15 mouse cellular contexts compared by ENCODE assay signal in genomic region chr17:84261010-84261409, GRCm38 (mm10).
DNase-seq lines count a peak whose midpoint lies in the region; ATAC-seq and TF ChIP-seq lines count a peak whose summit lies in the region.
"Had no signal": no experiment of that assay in that cellular context is flagged by ENCODE, and none has a peak within 500 bp of the region (broad histone marks: within the 10 kb centered on the region; RNA-seq: fewer than 3 reads in every experiment).

No protein-coding gene starts in this region.

- TF ChIP-seq POLR2A in olfactory bulb, adult 2 months (IDR thresholded peaks at IDR 0.05; ENCODE audit: insufficient read depth, low read depth, low read length): no peak

- H3K4me1 ChIP-seq in intestine, embryonic 15.5 days (replicated peaks): peaks cover 11% of the 10 kb centered on the region
- H3K4me1 ChIP-seq in intestine, postnatal 0 days (replicated peaks; ENCODE audit: control insufficient read depth, insufficient read depth, low read length): 0 out of 2 replicates have a peak, but pooled peaks cover 2% of the 10 kb centered on the region
- H3K4me1 ChIP-seq in embryonic facial prominence, embryonic 11.5 days (ENCODE audit: control insufficient read depth, insufficient read depth, low read length): no peaks in the 10 kb centered on the region; the same call in 1 of the 2 replicates
- H3K4me1 ChIP-seq in limb, embryonic 10.5 days: peaks cover 60% of the 10 kb centered on the region
- H3K4me1 ChIP-seq in olfactory bulb, adult 2 months (ENCODE audit: control insufficient read depth, insufficient read depth, low read length): peaks cover 21% of the 10 kb centered on the region
- H3K4me1 ChIP-seq in forebrain, embryonic 12.5 days: peaks cover 3% of the 10 kb centered on the region; the same call in 1 of the 2 replicates
- H3K4me1 ChIP-seq in forebrain, embryonic 15.5 days: peaks cover 21% of the 10 kb centered on the region

- DNase-seq in embryonic facial prominence, embryonic 11.5 days (ENCODE audit: low spot score): no peak
- no peak for DNase-seq in limb, embryonic 10.5 days (ENCODE audit: low spot score)
- DNase-seq: adrenal gland, postnatal 36 days; cerebellum, postnatal 14 days; gastrocnemius, postnatal 25 days; kidney, adult 9 months; right cerebral cortex, postnatal 14 days had no signal

- H3K27me3 ChIP-seq in intestine, embryonic 15.5 days (replicated peaks): no peaks in the 10 kb centered on the region
- no peaks in the 10 kb centered on the region for H3K27me3 ChIP-seq in intestine, postnatal 0 days (replicated peaks; ENCODE audit: control insufficient read depth, insufficient read depth, low read length)
- H3K27me3 ChIP-seq in embryonic facial prominence, embryonic 11.5 days (ENCODE audit: control insufficient read depth, insufficient read depth, low read length): no peaks in the 10 kb centered on the region
- no peaks in the 10 kb centered on the region for H3K27me3 ChIP-seq in limb, embryonic 10.5 days (ENCODE audit: low read depth, poor library complexity, severe bottlenecking)
- H3K27me3 ChIP-seq in forebrain, embryonic 12.5 days: no peaks in the 10 kb centered on the region
- no peaks in the 10 kb centered on the region for H3K27me3 ChIP-seq in forebrain, embryonic 15.5 days

- H3K4me3 ChIP-seq in intestine, embryonic 15.5 days (replicated peaks): no peak overlapping the region
- no peak overlapping the region for H3K4me3 ChIP-seq in intestine, postnatal 0 days (ENCODE audit: low read depth, low read length)
- H3K4me3 ChIP-seq in embryonic facial prominence, embryonic 11.5 days (ENCODE audit: low read depth, low read length): no peak overlapping the region
- H3K4me3 ChIP-seq in limb, embryonic 10.5 days: no peak overlapping the region
- H3K4me3 ChIP-seq in olfactory bulb, adult 2 months (ENCODE audit: insufficient read depth, low read depth, low read length): no peak overlapping the region
- H3K4me3 ChIP-seq in forebrain, embryonic 12.5 days (replicated peaks): no peak overlapping the region
- H3K4me3 ChIP-seq in forebrain, embryonic 15.5 days: no peak overlapping the region

- no peaks in the 10 kb centered on the region for H3K36me3 ChIP-seq in intestine, embryonic 15.5 days
- H3K36me3 ChIP-seq in intestine, postnatal 0 days (ENCODE audit: control insufficient read depth, insufficient read depth): no peaks in the 10 kb centered on the region
- H3K36me3 ChIP-seq in embryonic facial prominence, embryonic 11.5 days (replicated peaks; ENCODE audit: control insufficient read depth, insufficient read depth, low read depth, low read length): no peaks in the 10 kb centered on the region
- H3K36me3 ChIP-seq in limb, embryonic 10.5 days: 0 out of 2 replicates have a peak, but pooled peaks cover 7% of the 10 kb centered on the region
- H3K36me3 ChIP-seq in forebrain, embryonic 12.5 days (replicated peaks): no peaks in the 10 kb centered on the region
- no peaks in the 10 kb centered on the region for H3K36me3 ChIP-seq in forebrain, embryonic 15.5 days

- no peak for TF ChIP-seq CTCF in intestine, postnatal 0 days (IDR thresholded peaks at IDR 0.05; ENCODE audit: low read depth)
- TF ChIP-seq CTCF in olfactory bulb, adult 2 months (IDR thresholded peaks at IDR 0.05; ENCODE audit: insufficient read depth, low read depth, low read length): no peak

- ATAC-seq in intestine, embryonic 15.5 days: peak; percentile 40; the same call in 1 of the 2 replicates
- no peak for ATAC-seq in intestine, postnatal 0 days
- ATAC-seq in embryonic facial prominence, embryonic 11.5 days (replicated peaks; ENCODE audit: insufficient number of reproducible peaks, low FRiP score, low TSS enrichment, low read depth): 0 out of 2 replicates have a peak, but pooled peaks have one; percentile 56
- no peak for ATAC-seq in forebrain, embryonic 12.5 days (ENCODE audit: low FRiP score)
- no peak for ATAC-seq in forebrain, embryonic 15.5 days (replicated peaks)
- ATAC-seq: activated CD4-positive, CD25-positive, alpha-beta regulatory T cell, adult 4 months; lung, postnatal 0 days had no signal

- H3K4me2 ChIP-seq in intestine, embryonic 15.5 days (replicated peaks): no peak overlapping the region
- no peak overlapping the region for H3K4me2 ChIP-seq in intestine, postnatal 0 days (replicated peaks; ENCODE audit: low read depth)
- no peak overlapping the region for H3K4me2 ChIP-seq in embryonic facial prominence, embryonic 11.5 days (ENCODE audit: low read depth, low read length)
- no peak overlapping the region for H3K4me2 ChIP-seq in forebrain, embryonic 12.5 days
- no peak overlapping the region for H3K4me2 ChIP-seq in forebrain, embryonic 15.5 days (replicated peaks)
- H3K4me2 ChIP-seq: midbrain, embryonic 11.5 days had no signal

- no peak overlapping the region for H3K9ac ChIP-seq in intestine, embryonic 15.5 days
- no peak overlapping the region for H3K9ac ChIP-seq in intestine, postnatal 0 days (ENCODE audit: low read depth, low read length)
- H3K9ac ChIP-seq in embryonic facial prominence, embryonic 11.5 days (replicated peaks; ENCODE audit: low read length): no peak overlapping the region
- no peak overlapping the region for H3K9ac ChIP-seq in forebrain, embryonic 12.5 days
- H3K9ac ChIP-seq in forebrain, embryonic 15.5 days (replicated peaks): no peak overlapping the region

- no peaks in the 10 kb centered on the region for H3K9me3 ChIP-seq in intestine, embryonic 15.5 days
- H3K9me3 ChIP-seq in intestine, postnatal 0 days (ENCODE audit: control insufficient read depth): no peaks in the 10 kb centered on the region
- no peaks in the 10 kb centered on the region for H3K9me3 ChIP-seq in embryonic facial prominence, embryonic 11.5 days (replicated peaks; ENCODE audit: control insufficient read depth, low read length)
- H3K9me3 ChIP-seq in limb, embryonic 10.5 days (replicated peaks): no peaks in the 10 kb centered on the region
- no peaks in the 10 kb centered on the region for H3K9me3 ChIP-seq in forebrain, embryonic 12.5 days
- no peaks in the 10 kb centered on the region for H3K9me3 ChIP-seq in forebrain, embryonic 15.5 days

- no peak overlapping the region for H3K27ac ChIP-seq in intestine, embryonic 15.5 days
- no peak overlapping the region for H3K27ac ChIP-seq in intestine, postnatal 0 days (ENCODE audit: low read depth, low read length)
- H3K27ac ChIP-seq in embryonic facial prominence, embryonic 11.5 days (replicated peaks; ENCODE audit: low read depth, low read length): no peak overlapping the region
- H3K27ac ChIP-seq in limb, embryonic 10.5 days: peak overlapping the region; percentile 56; the same call in 1 of the 2 replicates
- H3K27ac ChIP-seq in olfactory bulb, adult 2 months (ENCODE audit: insufficient read depth, low read depth, low read length): 0 out of 2 replicates have a peak overlapping the region, but pooled peaks have one; percentile 17
- no peak overlapping the region for H3K27ac ChIP-seq in forebrain, embryonic 12.5 days
- no peak overlapping the region for H3K27ac ChIP-seq in forebrain, embryonic 15.5 days (replicated peaks)

Comparison
In these comparisons a context has a peak if more than half of its experiments do, and no peak if none do; other contexts are left out.
1. ATAC-seq: peak in intestine, embryonic 15.5 days (single experiment) and embryonic facial prominence, embryonic 11.5 days (single experiment); none in intestine, postnatal 0 days (single experiment), forebrain, embryonic 12.5 days (single experiment) and forebrain, embryonic 15.5 days (single experiment).
2. H3K27ac ChIP-seq: peak in limb, embryonic 10.5 days (single experiment) and olfactory bulb, adult 2 months (single experiment); none in intestine, embryonic 15.5 days (single experiment), intestine, postnatal 0 days (single experiment), embryonic facial prominence, embryonic 11.5 days (single experiment), forebrain, embryonic 12.5 days (single experiment) and forebrain, embryonic 15.5 days (single experiment).